Mouse (Mus musculus) erythroblast, embryonic 14.5 days (primary cell): ENCODE measurements around the gene E2f2.

Experiments
- GATA1 ChIP-seq: IDR thresholded peaks from 2 replicates; pipeline ENCODE4 v1.6.1; 2012; ENCODE audit warnings: low read length, inconsistent platforms, mixed read lengths
- TAL1 ChIP-seq: IDR thresholded peaks from 3 replicates; pipeline ENCODE4 v1.6.1; 2012; ENCODE audit warnings: low read length, inconsistent platforms, mixed read lengths

GRCm38 (mm10) chr4:136228640-136229039, 56.4 kb downstream of the E2f2 start:
- TF ChIP-seq TAL1 (no peak), GATA1 (no peak)
